Mouse (Mus musculus) intestine, postnatal 0 days (tissue): Measurements from ENCODE around the gene Tnfrsf9. TPM values are rescaled to one million over a fixed set of nuclear protein-coding genes. Genes with fewer than 3 reads are reported as not detected.
"Not testable (repeated sequence)": the region's sequence is repeated elsewhere in the genome, so short reads cannot be mapped to it uniquely, and the experiment has no call there.

Source experiments
- ATAC-seq: fragments of 200-750 bp; cut with Nextera tagmentation; 2 replicates; pipeline ENCODE4 v1.8.0; 2017; ENCODE audit warnings: mild to moderate bottlenecking, moderate TSS enrichment, moderate library complexity
- H3K27ac ChIP-seq: fragments of 300-500 bp; sonication (generic); 2 replicates; pipeline ENCODE4 v1.5.1; 2014; ENCODE audit warnings: mild to moderate bottlenecking, low read depth, low read length, moderate library complexity
- H3K27me3 ChIP-seq: fragments of 300-500 bp; sonication (generic); replicated peaks from 2 replicates; pipeline ENCODE4 v1.6.1; 2014; ENCODE audit warnings: low read length, mixed read lengths; ENCODE audit not compliant: control insufficient read depth, insufficient read depth
- H3K36me3 ChIP-seq: fragments of 300-500 bp; sonication (generic); 2 replicates; pipeline ENCODE4 v1.6.1; 2014; ENCODE audit warnings: mild to moderate bottlenecking, moderate library complexity; ENCODE audit not compliant: control insufficient read depth, insufficient read depth
- H3K4me1 ChIP-seq: fragments of 300-500 bp; sonication (generic); replicated peaks from 2 replicates; pipeline ENCODE4 v1.6.1; 2014; ENCODE audit warnings: antibody characterized with exemption, low read length, mixed read lengths; ENCODE audit not compliant: control insufficient read depth, insufficient read depth
- H3K4me2 ChIP-seq: fragments of 300-500 bp; sonication (generic); replicated peaks from 2 replicates; pipeline ENCODE4 v1.6.1; 2014; ENCODE audit warnings: low read depth, mild to moderate bottlenecking, moderate library complexity
- H3K4me3 ChIP-seq: fragments of 300-500 bp; sonication (generic); 2 replicates; pipeline ENCODE4 v1.5.1; 2014; ENCODE audit warnings: low read depth, low read length
- H3K9ac ChIP-seq: fragments of 300-500 bp; sonication (generic); 2 replicates; pipeline ENCODE4 v1.6.1; 2014; ENCODE audit warnings: mild to moderate bottlenecking, low read depth, low read length
- H3K9me3 ChIP-seq: fragments of 300-500 bp; sonication (generic); 2 replicates; pipeline ENCODE4 v1.6.1; 2016; ENCODE audit warnings: mixed run types; ENCODE audit not compliant: control insufficient read depth
- CTCF ChIP-seq: sonication (generic); IDR thresholded peaks from 2 replicates; pipeline ENCODE4 v1.5.1; 2016; ENCODE audit warnings: low read depth, mild to moderate bottlenecking, control low read depth, antibody characterized with exemption, moderate library complexity
- WGBS: fragments of 180-500 bp; shearing (Covaris S2); extraction: QIAGEN DNeasy Blood & Tissue Kit; methylation state at CpG from one replicate; pipeline ENCODE4 v1.1.7; 2014; 5-methylcytosine and 5-hydroxymethylcytosine counted together
- polyA plus RNA-seq: library from polyadenylated mRNA; unstranded; fragments of >200 nt; fragmentation: Nextera tagmentation; extraction: Ambion mirVana; gene quantifications from 2 replicates; pipeline ENCODE4 v1.2.1, GENCODE M21; 2015

The Tnfrsf9 gene
- polyA plus RNA-seq, 1 experiment from 2014 or later, result 0.20 TPM

DNA sequence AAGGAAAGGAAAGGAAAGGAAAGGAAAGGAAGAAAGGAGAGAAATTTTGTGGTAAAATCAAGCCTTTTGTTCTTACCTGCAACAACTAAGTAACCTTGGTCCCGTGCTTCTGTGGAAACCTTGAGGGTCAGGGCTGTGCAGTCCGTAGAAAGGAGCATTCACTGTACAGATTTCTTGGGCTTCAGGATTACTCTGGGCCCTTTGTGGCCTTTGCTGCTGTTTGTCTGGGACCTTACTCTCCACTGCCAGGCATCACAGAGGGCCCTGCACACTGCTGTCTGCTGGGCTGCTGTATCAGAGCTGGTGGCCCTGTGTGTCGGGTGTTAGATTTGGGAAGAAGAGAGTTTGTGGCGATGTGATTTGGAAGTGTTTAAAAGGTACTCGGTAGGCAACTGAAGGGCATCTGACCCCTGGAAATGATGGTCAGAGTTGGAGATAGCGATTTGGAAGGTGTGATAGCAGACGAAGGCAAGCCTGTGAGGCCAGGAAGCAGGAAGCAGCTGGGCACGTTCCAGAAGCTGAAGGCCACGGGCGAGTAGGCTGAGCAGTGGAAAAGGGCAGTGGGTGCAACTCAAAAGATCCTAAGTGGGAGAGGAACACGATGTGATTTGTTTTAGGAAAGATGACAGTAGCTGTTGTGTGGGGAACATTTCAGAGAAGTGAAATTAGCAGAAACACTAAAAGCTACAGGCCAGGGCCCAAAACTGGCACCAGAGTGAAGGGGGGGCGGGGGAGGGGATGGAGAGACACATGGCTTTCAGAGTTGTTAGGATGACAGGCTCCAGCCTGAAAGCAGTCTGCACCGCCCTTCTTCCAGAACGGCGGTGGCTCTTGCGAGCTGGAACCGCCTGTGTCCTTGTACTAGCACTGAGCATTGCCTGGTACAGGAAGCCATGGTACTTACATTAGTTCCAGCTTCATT, 44.8 kb upstream of the Tnfrsf9 start:
- Histone ChIP-seq H3K4me2 (no peak overlapping the region), H3K4me1 (0 out of 2 replicates have a peak, but pooled peaks cover 3% of the 10 kb centered on the region), H3K4me3 (no peak overlapping the region), H3K9me3 (no peaks in the 10 kb centered on the region), H3K36me3 (peaks cover 43% of the 10 kb centered on the region), H3K27ac (no peak overlapping the region), H3K9ac (no peak overlapping the region), H3K27me3 (no peaks in the 10 kb centered on the region)
- no peak for ATAC-seq
- TF ChIP-seq CTCF, result no peak
- 58% methylated on average over 17 of the region's 17 CpGs for WGBS

DNA sequence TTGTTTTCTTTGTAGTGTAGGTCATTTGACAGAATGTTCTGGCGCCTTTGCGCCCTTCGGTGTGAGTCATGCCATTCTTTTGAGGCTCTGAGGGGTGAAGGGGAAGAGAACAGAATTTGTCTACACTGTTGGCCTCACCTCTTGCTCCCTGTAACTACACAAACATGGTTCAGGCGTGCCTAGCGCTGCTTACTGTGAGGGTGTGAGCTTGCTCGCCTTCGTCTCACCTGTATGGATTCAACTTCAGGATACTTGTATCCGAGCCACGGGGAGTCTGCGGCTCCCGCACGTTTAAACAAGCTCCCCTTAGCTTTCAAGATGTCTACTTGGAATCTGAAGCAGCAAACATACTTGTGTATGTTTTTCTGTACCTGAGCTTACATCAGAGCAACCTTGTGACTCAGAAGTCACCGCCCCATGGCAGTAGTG, 43.4 kb upstream of the Tnfrsf9 start:
- no peak overlapping the region for H3K4me2 ChIP-seq

GRCm38 (mm10) chr4:150871392-150872138, 42.8 kb upstream of the Tnfrsf9 start:
- ATAC-seq, result peak; percentile 44
- peaks cover 29% of the 10 kb centered on the region for H3K36me3 ChIP-seq
- no peak overlapping the region for H3K9ac ChIP-seq
- H3K4me3 ChIP-seq, result no peak overlapping the region
- TF ChIP-seq CTCF, result no peak
- H3K9me3 ChIP-seq, result no peaks in the 10 kb centered on the region
- 38% methylated on average over 10 of the region's 10 CpGs for WGBS
- peak overlapping the region; percentile 46; the same call in 1 of the 2 replicates for H3K27ac ChIP-seq
- H3K27me3 ChIP-seq, result no peaks in the 10 kb centered on the region
- 0 out of 2 replicates have a peak, but pooled peaks cover 3% of the 10 kb centered on the region for H3K4me1 ChIP-seq
- 0 out of 2 replicates have a peak overlapping the region, but pooled peaks have one; percentile 6 for H3K4me2 ChIP-seq

More for the DNA sequence above, 43.4 kb upstream of the Tnfrsf9 start:
- WGBS, result 74% methylated on average over 13 of the region's 13 CpGs
- no peak overlapping the region for H3K9ac ChIP-seq
- no peak overlapping the region for H3K4me3 ChIP-seq
- H3K27me3 ChIP-seq, result no peaks in the 10 kb centered on the region
- H3K9me3 ChIP-seq, result no peaks in the 10 kb centered on the region
- H3K36me3 ChIP-seq, result peaks cover 35% of the 10 kb centered on the region
- no peak for ATAC-seq
- no peak overlapping the region for H3K27ac ChIP-seq
- TF ChIP-seq CTCF, result no peak
- H3K4me1 ChIP-seq, result 0 out of 2 replicates have a peak, but pooled peaks cover 3% of the 10 kb centered on the region

DNA sequence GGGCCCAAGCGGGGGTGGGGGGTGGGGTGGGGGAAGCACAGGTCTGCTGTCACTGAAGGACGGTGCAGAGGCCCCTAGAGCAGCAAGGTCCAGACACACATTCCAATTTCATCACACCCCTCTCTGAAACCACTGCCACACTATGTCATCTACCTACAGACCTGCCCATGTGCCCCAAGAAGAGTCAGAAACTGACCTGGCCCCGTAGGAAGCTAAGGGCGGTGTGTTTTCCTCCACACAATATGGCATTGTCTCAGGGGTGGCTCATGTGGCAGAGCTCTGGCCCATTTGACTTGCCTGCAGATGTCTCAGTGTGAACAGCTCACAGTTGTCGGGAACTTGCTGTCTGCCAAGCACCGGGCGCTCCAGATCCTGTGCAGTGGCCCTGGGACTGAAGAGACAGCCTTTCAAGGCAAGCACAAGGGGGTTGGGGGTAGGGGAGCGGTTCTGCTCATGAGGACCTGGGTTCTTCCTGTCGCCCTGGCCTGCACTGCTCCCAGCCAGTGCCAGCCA, 42.2 kb upstream of the Tnfrsf9 start:
- Histone ChIP-seq H3K4me1 (0 out of 2 replicates have a peak, but pooled peaks cover 3% of the 10 kb centered on the region), H3K4me3 (no peak overlapping the region), H3K36me3 (peaks cover 23% of the 10 kb centered on the region; the same call in 1 of the 2 replicates), H3K4me2 (no peak overlapping the region), H3K9me3 (no peaks in the 10 kb centered on the region), H3K9ac (no peak overlapping the region), H3K27me3 (no peaks in the 10 kb centered on the region), H3K27ac (peak overlapping the region; percentile 46; the same call in 1 of the 2 replicates)
- ATAC-seq, result peak; percentile 5
- 51% methylated on average over 9 of the region's 9 CpGs for WGBS
- no peak for TF ChIP-seq CTCF

- Histone ChIP-seq H3K4me2 (no peak overlapping the region), H3K27me3 (no peaks in the 10 kb centered on the region), H3K27ac (no peak overlapping the region), H3K9me3 (no peaks in the 10 kb centered on the region), H3K9ac (no peak overlapping the region), H3K36me3 (peaks cover 19% of the 10 kb centered on the region; the same call in 1 of the 2 replicates), H3K4me1 (0 out of 2 replicates have a peak, but pooled peaks cover 3% of the 10 kb centered on the region), H3K4me3 (no peak overlapping the region)
- 69% methylated on average over 8 of the region's 8 CpGs for WGBS
- ATAC-seq, result no peak
- no peak for TF ChIP-seq CTCF
Observed at GRCm38 (mm10) chr4:150872681-150873080, 41.7 kb upstream of the Tnfrsf9 start.

DNA sequence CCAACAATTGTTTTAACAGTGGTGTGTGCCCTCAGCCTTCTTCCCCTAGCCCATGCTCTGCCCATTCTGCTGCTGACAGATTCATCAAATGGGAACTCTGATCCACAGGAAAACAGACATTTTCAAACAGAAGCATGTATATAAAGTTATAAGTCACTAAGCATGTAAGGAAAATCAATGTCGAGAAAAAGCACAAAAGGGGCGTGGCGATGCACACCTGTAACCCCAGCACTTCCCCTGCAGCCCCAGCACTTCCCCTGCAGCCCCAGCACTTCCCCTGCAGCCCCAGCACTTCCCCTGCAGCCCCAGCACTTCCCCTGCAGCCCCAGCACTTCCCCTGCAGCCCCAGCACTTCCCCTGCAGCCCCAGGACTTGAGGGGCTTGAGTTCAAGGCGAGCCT, 39.9 kb upstream of the Tnfrsf9 start:
- H3K36me3 ChIP-seq, H3K27ac ChIP-seq, H3K4me3 ChIP-seq, H3K4me2 ChIP-seq, H3K27me3 ChIP-seq, H3K9ac ChIP-seq, ATAC-seq, H3K4me1 ChIP-seq: not testable (repeated sequence)
- WGBS, result 63% methylated on average over 4 of the region's 4 CpGs
- peaks cover 12% of the 10 kb centered on the region for H3K9me3 ChIP-seq
